Mouse (Mus musculus) urinary bladder, postnatal 10 days (tissue): ENCODE measurements around the gene Vav2.

Experiments
- DNase-seq: peaks from one replicate; pipeline ENCODE4 v3.0.0; 2022; ENCODE audit warnings: low spot score

Vav2 gene

GRCm38 (mm10) chr2:27408194-27408593, 18.6 kb downstream of the Vav2 start:
- DNase-seq: no peak

DNA sequence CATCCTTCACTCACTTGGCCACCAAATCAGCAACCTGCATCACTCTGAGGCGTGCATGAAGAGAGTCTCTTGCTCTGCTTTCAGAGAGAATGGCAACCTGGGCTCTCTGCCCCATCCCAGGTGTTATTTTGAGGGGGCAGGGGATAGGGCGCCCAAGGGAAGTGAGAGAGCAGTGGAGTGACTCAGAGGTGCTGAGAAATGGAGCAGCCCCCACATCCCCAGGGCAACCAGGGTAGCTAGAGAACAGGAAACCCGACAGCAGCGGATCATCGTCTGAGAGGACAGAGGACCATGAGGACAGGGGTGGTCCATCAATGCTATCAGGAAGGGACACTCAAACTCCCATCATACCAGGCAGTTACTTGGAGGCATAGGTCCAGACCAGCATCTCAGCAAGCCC, 19.9 kb downstream of the Vav2 start:
- no peak for DNase-seq

GRCm38 (mm10) chr2:27405094-27405884, 21.5 kb downstream of the Vav2 start:
- DNase-seq: no peak

DNA sequence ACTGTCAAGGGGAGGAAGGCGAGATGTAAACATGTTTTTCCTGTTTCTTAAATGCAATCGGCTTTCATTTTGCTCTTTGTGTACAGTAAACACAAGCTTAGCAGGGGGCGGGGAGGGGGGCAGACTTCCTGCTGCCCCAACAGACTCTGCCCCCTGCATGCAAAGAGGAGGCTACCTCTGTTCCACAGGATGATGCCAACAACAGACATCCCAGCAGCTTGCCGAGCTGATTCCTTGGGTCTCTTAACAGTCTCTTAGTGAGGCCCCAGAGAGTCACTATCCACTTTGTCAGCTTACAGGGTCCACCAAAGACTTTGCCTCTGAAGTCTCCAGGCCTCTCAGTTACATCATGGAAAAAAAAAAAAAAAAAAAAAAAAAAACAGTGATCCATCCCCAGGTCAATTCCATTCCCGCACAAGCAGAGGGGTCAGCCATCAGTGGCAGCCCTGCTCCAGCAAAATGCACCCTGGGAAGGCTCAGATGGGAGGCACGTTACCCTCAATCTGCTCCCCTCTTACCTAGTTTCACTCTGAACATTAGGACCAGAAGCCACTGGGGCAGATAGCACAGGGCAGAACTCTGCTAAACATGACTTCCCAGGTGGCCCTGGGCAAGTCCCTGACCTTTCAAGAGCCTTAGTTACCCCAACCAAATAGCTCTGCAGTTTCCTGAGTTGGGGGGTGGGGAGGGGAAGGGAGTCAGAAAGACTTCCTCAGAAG, 22.3 kb downstream of the Vav2 start:
- DNase-seq: no peak

GRCm38 (mm10) chr2:27401544-27401943, 25.3 kb downstream of the Vav2 start:
- DNase-seq: no peak

DNA sequence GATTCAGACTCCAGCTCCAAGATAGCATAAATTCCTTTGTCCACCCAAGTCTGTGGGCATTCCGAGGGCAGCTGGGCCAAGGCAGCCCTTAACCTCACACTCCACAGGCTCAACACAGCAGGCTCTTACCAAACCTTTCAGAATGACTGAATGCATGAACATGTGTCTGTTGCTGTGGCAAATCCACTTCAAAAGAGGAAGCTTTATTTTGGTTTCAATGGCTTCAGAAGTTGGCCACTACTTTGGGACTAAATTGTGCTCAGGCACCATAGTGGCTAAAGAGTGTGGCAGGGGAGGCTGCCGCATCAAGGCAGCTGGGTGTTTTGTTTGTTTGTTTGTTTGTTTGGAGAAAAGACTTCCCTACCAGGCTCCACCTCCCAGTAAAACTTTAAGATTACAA, 26.8 kb downstream of the Vav2 start:
- DNase-seq: no peak

DNA sequence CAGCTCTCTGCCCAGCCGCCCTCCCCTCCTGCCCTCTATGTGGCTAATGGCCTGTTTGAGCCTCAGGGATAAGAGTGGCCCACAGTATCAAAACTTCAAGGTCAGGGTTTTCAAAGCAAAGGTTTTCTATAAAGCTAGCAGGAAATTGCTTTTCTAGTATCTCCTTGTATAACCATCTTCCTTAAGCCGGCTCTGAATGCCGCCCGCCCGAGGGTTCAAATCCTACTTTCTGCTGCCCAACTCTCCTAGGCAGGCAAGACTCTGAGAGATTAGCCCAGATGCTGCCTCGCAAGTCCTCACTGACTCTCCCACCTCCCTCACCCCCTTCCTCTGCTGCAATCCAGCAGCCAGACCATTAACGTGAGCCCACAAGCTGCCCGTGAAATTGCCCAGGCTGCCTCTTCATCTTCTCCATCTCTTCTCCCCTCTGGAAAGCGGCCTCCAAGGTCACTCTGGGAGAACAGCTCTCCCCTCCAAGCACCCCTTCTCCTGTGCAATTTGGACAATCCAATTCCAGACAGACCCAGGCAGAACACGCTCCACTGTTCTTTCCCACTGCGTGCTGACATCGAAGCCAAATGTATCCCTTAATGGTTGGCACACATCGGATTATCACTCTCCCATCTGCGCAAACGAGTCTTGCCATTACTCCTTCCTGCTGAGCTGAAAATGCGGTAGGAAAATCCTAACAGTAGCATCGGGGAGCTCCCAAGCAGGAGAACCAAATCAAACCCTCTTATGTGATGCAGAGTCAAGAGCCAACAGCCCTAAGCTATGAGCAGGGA, 30.0 kb downstream of the Vav2 start:
- DNase-seq: no peak

DNA sequence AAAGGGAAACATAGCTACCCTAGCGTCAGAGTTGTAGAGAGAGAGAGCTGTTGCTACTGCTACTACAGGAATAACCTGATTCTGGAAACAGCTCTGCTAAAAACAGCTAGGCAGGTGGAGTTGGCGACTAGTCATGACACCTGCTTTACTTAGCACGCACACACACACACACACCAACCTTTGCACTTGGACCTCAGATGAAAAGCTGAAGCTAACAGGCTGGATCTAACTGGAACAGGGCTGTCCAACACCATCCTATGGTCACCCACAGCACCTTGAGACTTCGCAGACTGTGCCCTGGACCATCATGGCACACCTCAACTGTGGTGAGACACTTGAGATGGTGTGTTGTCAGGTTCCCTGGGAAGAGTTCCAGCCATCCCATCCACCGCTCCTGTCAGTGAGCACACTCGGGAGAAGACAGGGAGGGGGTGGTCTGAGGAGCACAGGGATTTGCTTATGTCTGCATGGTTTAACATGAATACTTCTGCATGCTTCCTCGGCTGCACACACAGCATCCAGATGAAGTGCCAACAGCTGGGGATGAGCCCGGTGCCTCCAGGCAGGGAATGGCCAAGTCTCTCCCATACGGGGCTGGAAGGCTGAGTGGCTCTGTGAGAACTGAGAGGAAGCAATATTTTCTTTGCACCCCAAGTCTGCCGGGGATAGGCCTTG, 32.5 kb downstream of the Vav2 start:
- DNase-seq: no peak

DNA sequence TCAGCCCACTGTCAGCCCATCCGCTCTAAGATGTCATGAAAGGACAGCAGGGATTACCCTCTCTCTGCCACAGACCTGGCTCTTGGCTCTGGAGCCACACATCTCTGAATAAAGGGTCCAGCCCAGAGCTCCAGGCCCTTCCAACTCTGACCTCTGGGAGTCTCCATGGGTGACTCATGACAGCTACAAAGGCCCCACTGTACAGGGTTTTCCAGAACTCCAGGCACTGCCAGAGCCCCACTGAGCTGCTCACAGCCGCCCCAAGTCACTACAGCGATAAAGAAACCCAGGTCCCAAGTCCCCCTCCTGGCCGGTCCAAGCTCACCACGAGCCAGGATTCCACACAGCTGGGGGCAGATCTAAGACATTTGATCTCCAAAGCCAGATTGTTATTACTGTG, 34.6 kb downstream of the Vav2 start:
- no peak for DNase-seq

GRCm38 (mm10) chr2:27390775-27391174, 36.1 kb downstream of the Vav2 start:
- DNase-seq: no peak

DNA sequence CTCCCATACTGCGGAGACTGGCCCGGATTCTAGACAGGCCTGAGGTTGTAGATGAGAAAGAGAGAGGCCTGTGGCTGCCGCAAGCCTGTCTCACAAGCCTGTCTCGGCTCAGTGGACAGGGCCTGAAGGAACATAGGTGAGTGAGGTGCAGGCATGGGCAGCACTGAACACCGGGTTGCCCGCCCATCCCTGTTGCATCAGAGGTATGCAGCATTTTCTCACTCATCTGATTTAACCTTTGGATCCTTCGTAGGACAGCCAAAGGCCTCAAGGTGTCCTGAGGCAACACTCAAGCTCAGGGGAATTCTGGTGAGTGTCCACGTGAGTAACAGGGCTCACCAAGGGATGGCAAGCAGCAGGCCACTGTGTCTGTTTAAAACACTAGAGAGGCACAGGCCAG, 36.5 kb downstream of the Vav2 start:
- no peak for DNase-seq

GRCm38 (mm10) chr2:27389272-27390162, 37.3 kb downstream of the Vav2 start:
- no peak for DNase-seq

GRCm38 (mm10) chr2:27387209-27387608, 39.6 kb downstream of the Vav2 start:
- no peak for DNase-seq

DNA sequence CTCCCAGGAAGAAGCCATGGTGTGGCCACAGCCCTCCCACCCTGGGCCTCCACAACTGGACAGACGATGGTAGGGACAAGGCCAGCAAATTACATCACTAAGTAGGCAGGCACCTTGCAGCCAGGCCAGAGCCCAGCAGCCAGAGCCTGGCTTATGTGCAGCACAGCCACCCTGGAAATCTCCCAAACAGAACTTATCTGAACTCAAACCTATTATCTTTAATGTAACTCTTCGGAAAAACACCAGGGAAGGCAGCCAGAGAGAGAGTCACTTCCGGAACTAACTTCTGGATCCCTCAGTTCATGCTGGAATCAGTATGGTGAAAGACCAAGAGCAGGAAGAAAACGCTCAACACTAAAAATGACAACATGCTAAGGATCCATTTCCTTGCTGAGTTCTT, 45.1 kb downstream of the Vav2 start:
- DNase-seq: no peak

GRCm38 (mm10) chr2:27381254-27381653, 45.6 kb downstream of the Vav2 start:
- DNase-seq: no peak

GRCm38 (mm10) chr2:27377876-27378275, 49.0 kb downstream of the Vav2 start:
- no peak for DNase-seq

DNA sequence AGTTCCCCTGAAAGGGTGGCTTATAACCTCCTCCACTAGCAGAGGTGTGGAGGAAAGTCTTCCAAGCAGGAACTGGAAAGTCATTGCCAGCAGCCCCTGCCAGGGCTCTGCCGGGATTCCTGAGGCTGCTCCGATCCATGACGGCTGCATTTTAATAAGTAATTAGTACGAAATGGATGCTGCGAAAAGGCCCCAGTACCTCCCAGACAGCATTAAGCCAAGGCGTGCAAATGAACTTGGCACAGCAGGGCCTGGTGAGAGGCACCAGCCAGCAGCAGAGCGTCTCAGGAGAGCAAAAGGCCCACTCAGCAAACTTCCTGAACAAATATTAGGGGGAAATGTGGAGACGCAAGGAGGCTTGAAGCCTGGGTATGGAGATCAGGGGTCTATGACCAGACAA, 49.7 kb downstream of the Vav2 start:
- no peak for DNase-seq

DNA sequence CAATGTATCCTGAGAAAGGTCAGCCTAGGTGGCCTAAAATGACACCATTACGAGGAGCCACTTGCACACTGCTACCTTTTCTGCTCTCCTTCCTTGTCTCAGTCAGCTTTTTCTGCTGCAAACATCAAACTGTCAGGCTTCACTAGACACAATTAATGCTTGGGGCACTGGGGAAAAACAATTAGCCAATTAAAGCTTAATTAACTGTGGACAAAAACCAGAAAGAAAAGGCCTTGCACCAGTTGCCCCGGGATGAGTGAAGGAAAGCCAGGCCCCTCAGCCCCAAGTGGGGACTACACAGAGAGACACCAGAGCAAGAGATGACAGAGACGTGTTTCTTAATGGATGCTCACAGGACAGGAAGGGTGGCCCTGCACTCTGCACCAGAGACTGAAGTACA, 51.7 kb downstream of the Vav2 start:
- no peak for DNase-seq

DNA sequence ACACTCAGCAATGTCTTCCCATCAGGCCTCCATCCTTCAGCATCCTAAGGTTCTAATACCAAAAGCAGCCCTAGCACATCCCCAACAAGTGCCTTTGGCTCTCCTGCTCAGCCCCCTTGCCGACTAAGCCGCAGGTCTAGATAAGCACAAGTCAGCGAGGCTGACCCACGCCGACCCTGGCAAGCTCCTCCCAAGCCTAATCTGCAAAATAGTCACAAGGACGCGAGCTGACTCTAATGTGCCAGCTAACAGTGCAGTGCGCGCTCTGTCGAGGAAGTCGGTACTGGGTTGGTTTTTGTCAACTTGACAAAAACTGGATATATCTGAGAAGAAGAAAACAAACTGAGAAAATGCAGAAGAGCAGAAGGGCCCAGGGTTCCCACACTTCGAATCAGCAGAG, 53.5 kb downstream of the Vav2 start:
- DNase-seq: no peak

DNA sequence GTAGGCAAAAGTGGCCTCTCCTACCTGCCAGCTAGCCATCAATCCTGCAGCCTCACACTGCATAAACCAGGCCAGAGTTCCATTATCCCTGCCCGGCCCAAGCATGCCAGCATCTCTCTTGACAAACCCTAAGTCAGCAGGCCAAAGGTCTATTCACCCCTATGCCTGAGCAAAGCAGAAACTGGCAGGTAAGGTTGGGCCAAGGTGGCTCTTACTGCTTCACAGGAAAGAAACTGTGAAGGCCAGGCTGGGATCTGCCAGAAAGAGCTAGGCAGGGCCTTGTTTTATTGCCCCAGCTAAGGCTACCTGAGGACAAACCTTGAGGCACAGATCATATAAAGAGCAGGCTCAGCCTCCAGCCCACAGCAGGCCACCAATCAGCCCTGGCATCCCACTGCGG, 55.4 kb downstream of the Vav2 start:
- DNase-seq: no peak

DNA sequence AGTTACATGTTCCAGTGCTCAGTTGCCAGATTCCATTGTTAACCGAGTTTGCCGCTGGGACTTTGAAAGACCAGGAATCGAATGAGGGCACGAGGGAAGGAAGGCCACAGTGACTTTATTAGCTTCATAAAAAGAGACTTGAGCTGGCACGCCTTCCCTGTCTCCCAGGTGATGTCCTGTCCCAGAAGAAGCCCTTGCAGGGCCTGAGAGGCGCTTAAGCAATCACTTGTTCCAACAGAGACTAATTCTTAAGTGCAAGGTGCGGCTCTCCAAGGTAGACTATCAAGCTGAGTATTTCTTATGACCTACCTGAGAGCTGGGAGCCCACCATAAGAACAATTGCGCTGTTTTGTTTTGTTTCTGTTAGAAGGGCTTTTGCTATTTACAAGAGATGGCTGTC, 57.9 kb downstream of the Vav2 start:
- DNase-seq: no peak
